Mouse (Mus musculus): ENCODE results near the gene Cbx6.

Cbx6 gene

GRCm38 (mm10) chr15:79834130-79834880 lies at the start of gene Cbx6, which contains the start of gene Npcd:
Gene Cbx6, minus strand, starts transcription at chr15:79834688.
Gene Npcd, minus strand, starts transcription at chr15:79834237.
- DNase-seq (ENCODE audit: low spot score), result peak; percentile 97

GRCm38 (mm10) chr15:79883352-79883822 lies 48.9 kb upstream of the Cbx6 start:
- DNase-seq (ENCODE audit: low spot score), result peak; percentile 93

GRCm38 (mm10) chr15:79882623-79883267 lies 48.3 kb upstream of the Cbx6 start:
- DNase-seq (ENCODE audit: low spot score), result peak; percentile 63

GRCm38 (mm10) chr15:79880477-79880876 lies 46.0 kb upstream of the Cbx6 start:
- no peak for DNase-seq (ENCODE audit: low spot score)

- DNase-seq (ENCODE audit: low spot score), result peak; percentile 37
Measured at GRCm38 (mm10) chr15:79879319-79879718, 44.8 kb upstream of the Cbx6 start.

- no peak for DNase-seq (ENCODE audit: low spot score)
Measured at GRCm38 (mm10) chr15:79878725-79879136, 44.2 kb upstream of the Cbx6 start.

- DNase-seq (ENCODE audit: low spot score), result no peak
Measured at GRCm38 (mm10) chr15:79875261-79875995, 40.9 kb upstream of the Cbx6 start.

- DNase-seq (ENCODE audit: low spot score), result no peak
Measured at GRCm38 (mm10) chr15:79873995-79874394, 39.5 kb upstream of the Cbx6 start.

- no peak for DNase-seq (ENCODE audit: low spot score)
Measured at GRCm38 (mm10) chr15:79873545-79873944, 39.1 kb upstream of the Cbx6 start.

- no peak for DNase-seq (ENCODE audit: low spot score)
Measured at GRCm38 (mm10) chr15:79867260-79868002, 32.9 kb upstream of the Cbx6 start.

- no peak for DNase-seq (ENCODE audit: low spot score)
Measured at GRCm38 (mm10) chr15:79859821-79860220, 25.3 kb upstream of the Cbx6 start.

GRCm38 (mm10) chr15:79858979-79859378 lies 24.5 kb upstream of the Cbx6 start:
- DNase-seq (ENCODE audit: low spot score), result no peak

GRCm38 (mm10) chr15:79850143-79850542 lies 15.7 kb upstream of the Cbx6 start:
- no peak for DNase-seq (ENCODE audit: low spot score)

- no peak for DNase-seq (ENCODE audit: low spot score)
Measured at GRCm38 (mm10) chr15:79847100-79847499, 12.6 kb upstream of the Cbx6 start.

GRCm38 (mm10) chr15:79845986-79846385 lies 11.5 kb upstream of the Cbx6 start:
- no peak for DNase-seq (ENCODE audit: low spot score)

GRCm38 (mm10) chr15:79842985-79843384 lies 8.5 kb upstream of the Cbx6 start:
- no peak for DNase-seq (ENCODE audit: low spot score)

GRCm38 (mm10) chr15:79840281-79840680 lies 5.8 kb upstream of the Cbx6 start:
- DNase-seq (ENCODE audit: low spot score), result no peak

- no peak for DNase-seq (ENCODE audit: low spot score)
Measured at GRCm38 (mm10) chr15:79834881-79835260, 383 bp upstream of the Cbx6 start.

- no peak for DNase-seq (ENCODE audit: low spot score)
Measured at GRCm38 (mm10) chr15:79833251-79834050, 1.0 kb downstream of the Cbx6 start.

- no peak for DNase-seq (ENCODE audit: low spot score)
Measured at GRCm38 (mm10) chr15:79832064-79832900, 2.2 kb downstream of the Cbx6 start.
